Mouse (Mus musculus) cerebellum, adult 2 months (tissue): Measurements from ENCODE around the gene Elobl.

Experiments
- CTCF ChIP-seq: fragments of 200-500 bp; IDR thresholded peaks from 2 replicates; pipeline ENCODE4 v1.5.1; 2011; ENCODE audit warnings: low read depth, mild to moderate bottlenecking, control low read depth, low read length, moderate library complexity, borderline replicate concordance; ENCODE audit not compliant: insufficient read depth
- POLR2A ChIP-seq: fragments of 200-500 bp; IDR thresholded peaks from 2 replicates; pipeline ENCODE4 v1.6.1; 2011; ENCODE audit warnings: low read length, control low read depth, borderline replicate concordance; ENCODE audit not compliant: insufficient read depth

DNA sequence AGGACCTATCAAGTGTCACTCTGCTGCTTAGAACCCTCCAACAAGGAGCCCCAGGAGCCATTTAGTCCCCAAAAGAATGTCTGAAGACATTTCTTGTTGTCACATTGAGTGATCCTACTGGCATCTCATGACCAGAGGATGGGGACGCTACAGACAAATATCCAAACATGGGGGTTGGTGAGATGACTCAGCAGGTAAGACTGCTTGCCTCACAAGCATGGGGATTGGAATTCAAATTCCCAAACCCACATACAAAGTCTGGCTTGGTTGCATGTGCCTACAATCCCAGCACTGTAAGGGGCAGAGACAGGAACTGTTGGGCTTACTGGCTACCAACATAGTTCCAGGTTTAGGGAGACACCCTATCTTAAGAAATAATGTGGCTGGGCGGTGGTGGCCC lies 28.8 kb downstream of the Elobl start:
- TF ChIP-seq POLR2A: no peak
- TF ChIP-seq CTCF: no peak
